Mouse (Mus musculus): ENCODE measurements around the gene Elf4.
"Not testable (repeated sequence)": the region's sequence is repeated elsewhere in the genome, so short reads cannot be mapped to it uniquely, and the experiment has no call there.

- not testable (repeated sequence) for TF ChIP-seq POLR2A (IDR thresholded peaks at IDR 0.05; ENCODE audit: insufficient read length, low read depth); USF1 (IDR thresholded peaks at IDR 0.05; ENCODE audit: low read depth); TCF12 (IDR thresholded peaks at IDR 0.05; ENCODE audit: insufficient read depth, poor library complexity, severe bottlenecking); MAX (IDR thresholded peaks at IDR 0.05; ENCODE audit: low read depth); E2F4 (IDR thresholded peaks at IDR 0.05; ENCODE audit: insufficient read depth); MYOD1 (IDR thresholded peaks at IDR 0.05; ENCODE audit: control insufficient read depth in 1 of 3, insufficient read length in 2 of 3, low read depth in 2 of 3); REST (IDR thresholded peaks at IDR 0.05; ENCODE audit: insufficient read depth, insufficient read length); POLR2AphosphoS2 (IDR thresholded peaks at IDR 0.05; ENCODE audit: insufficient read length, low read depth); SRF (IDR thresholded peaks at IDR 0.05; ENCODE audit: control insufficient read depth, insufficient read length, low read depth); MYOG (IDR thresholded peaks at IDR 0.05; ENCODE audit: control insufficient read depth in 1 of 3, insufficient read depth in 1 of 3, insufficient read length in 2 of 3, low read depth in 2 of 3); TCF3 (IDR thresholded peaks at IDR 0.05; ENCODE audit: insufficient read length, low read depth)
Observed at GRCm38 (mm10) chrX:48436082-48436481, 26.9 kb downstream of the Elf4 start.

Data from myocyte (in vitro differentiated cells).